Mouse (Mus musculus) heart, adult 11 months (tissue): ENCODE measurements around the gene Ern1.
"Not testable (repeated sequence)": the region's sequence is repeated elsewhere in the genome, so short reads cannot be mapped to it uniquely, and the experiment has no call there.

Source experiments
- DNase-seq: peaks from one replicate; pipeline ENCODE4 v3.0.0; 2022

Gene Ern1

GRCm38 (mm10) chr11:106479619-106480529 lies 7.8 kb downstream of the Ern1 start:
- DNase-seq, result no peak

GRCm38 (mm10) chr11:106478745-106479144 lies 8.9 kb downstream of the Ern1 start:
- DNase-seq, result no peak

DNA sequence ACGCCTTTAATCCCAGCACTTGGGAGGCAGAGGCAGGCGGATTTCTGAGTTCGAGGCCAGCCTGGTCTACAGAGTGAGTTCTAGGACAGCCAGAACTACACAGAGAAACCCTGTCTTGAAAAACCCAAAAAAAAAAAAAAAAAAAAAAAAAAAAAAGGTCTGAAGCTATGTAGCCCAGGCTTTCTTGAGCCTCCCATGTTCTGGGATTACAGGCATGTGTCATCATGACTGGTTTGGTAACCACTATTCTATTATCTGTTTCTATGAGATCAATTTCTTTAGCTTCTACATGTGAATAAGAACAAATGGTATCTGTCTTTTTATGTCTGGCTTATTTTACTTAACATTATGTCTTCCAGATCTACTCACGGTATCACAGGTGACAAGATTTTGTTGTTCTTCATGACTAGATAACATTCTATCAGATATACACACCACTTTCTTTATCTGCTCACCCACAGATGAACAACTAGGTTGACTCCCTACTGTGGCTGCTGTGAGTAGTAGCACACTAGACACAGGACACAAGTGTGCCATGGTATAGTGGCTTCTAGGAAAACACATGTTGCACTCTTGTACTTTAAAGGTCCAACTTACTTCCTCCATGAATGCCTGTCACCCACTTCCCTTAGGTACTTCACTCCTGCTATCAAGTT lies 10.0 kb downstream of the Ern1 start:
- DNase-seq, result no peak

- DNase-seq, result no peak
Observed at GRCm38 (mm10) chr11:106475309-106475708, 12.3 kb downstream of the Ern1 start.

- DNase-seq, result no peak
Observed at GRCm38 (mm10) chr11:106471629-106472028, 16.0 kb downstream of the Ern1 start.

DNA sequence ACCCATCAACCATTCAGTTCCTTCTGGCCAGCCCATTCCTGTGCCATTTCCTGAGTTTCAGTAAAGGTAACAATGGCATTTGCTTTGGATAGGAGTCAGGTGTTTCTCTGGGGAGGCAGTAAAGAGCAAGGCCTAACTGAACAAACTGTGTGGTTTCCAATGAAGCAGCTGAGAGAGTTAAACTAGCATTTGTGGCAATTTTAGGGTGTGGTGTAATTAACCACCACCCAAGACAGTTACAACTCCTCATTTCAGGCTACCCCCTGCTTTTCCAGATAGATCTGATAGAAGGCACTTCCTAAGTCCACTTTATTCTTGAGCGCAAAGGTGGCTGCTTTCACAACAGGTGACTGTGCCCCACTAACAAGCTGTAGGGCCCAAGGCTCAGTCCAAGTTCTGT lies 19.1 kb downstream of the Ern1 start:
- no peak for DNase-seq

- no peak for DNase-seq
Observed at GRCm38 (mm10) chr11:106465932-106466331, 21.7 kb downstream of the Ern1 start.

DNA sequence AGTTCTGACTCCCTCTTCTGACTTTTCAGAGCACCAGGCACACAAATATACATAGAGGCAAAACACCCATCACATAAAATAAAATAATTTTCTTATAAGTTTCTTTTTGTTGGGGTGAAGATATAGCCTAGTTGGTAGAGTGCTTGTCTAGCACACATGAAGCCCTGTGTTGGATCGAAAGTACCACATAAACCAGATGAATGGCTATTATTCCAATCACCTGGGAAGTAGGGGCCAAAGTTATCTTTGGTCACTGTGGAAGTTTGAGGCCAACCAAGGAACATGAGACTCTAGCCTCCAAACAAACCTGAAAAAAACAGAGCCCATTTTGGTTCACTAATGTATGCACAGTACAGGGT lies 22.1 kb downstream of the Ern1 start:
- no peak for DNase-seq

- DNase-seq, result no peak
Observed at GRCm38 (mm10) chr11:106464681-106465544, 22.7 kb downstream of the Ern1 start.

DNA sequence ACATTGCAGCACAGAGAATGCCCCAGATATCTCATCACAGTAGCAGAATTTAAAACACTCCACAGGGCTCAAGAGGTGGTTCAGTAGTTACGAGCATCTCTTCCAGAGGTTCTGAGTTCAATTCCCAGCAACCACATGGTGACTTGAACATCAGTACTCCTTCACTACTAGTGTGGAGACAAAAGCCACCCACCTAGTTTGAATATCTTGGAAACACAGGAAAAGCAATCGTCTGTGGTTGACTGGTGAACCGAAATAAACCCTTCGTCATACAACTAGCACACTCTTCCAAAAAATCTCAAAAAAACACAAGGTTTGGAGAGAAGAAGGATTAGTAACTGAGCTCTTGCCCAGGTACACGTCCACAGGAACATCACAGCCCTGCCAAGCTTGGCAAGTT lies 23.8 kb downstream of the Ern1 start:
- no peak for DNase-seq

GRCm38 (mm10) chr11:106462309-106462708 lies 25.3 kb downstream of the Ern1 start:
- DNase-seq, result no peak

- DNase-seq, result no peak
Observed at GRCm38 (mm10) chr11:106461145-106461932, 26.3 kb downstream of the Ern1 start.

DNA sequence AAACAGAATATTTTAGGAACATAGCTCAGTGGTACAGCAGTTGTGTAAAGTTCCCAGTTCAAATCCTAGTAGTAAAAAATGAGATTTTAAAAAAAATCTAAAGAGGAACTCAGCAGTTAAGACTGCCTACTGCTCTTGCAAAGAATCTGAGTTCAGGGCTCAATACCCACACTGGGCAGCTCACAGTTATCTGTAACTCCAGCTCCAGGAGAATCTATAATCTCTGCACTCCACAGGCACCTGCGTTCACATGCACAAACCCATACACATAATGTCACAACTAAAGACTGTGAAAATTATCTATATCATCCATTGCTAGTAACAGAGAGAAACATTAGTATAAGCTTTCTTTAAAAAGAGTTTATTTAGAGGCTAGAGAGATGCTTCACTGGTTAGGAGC lies 27.0 kb downstream of the Ern1 start:
- no peak for DNase-seq

DNA sequence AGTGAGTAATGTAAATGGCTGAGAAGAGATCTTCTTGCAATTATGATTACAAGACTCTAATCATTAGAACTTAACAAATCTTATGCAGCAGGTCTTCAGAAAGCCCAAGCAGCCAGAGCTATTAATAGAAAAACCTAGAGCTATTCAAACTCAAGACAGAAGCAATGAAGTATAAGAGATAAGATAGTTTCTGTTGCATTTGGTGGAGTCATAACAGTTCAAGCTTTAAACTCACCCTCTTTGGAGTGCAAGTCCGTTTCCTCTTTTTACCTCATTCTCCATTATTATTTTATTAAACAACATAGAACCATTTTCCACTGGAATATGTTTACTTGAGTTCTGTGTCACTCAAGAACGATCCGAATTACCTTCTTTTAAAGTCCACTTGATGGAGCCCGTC lies 29.1 kb downstream of the Ern1 start:
- DNase-seq, result no peak

- DNase-seq, result no peak
Observed at GRCm38 (mm10) chr11:106443646-106444045, 44.0 kb downstream of the Ern1 start.

DNA sequence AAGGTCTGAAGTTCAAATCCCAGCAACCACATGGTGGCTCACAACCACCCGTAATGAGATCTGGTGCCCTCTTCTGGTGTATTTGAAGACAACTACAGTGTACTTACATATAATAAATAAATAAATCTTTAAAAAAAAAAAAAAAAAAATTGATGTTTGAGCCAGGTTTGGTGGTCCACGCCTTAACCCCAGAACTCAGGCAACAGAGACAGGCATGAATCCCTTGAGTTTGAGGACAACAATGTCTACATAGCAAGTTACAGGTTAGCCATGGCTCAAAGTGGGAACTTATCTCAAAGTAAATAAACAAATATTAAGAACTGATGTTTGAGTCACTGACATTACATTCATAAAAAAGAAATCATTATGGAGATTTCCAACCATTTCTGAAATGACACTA lies 45.1 kb downstream of the Ern1 start:
- not testable (repeated sequence) for DNase-seq

GRCm38 (mm10) chr11:106440318-106440717 lies 47.3 kb downstream of the Ern1 start:
- no peak for DNase-seq

DNA sequence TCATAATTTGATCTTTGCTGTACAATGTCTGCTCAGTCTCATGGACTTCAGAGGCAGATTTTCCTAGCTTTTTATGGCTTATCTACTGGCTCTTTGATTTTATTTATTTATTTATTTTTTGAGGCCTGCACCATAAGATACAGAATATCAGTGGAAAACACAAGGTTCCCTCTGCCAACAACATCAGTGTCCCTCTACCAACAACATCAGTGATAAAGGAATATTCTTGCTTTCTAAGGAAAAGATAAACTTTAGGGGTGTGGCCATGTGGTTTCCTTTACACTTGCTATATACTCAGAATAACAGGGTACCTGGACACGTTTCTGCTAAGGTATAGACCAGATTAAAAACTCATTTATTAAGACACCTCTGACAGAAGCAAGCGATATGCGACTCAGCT lies 48.3 kb downstream of the Ern1 start:
- no peak for DNase-seq

- no peak for DNase-seq
Observed at GRCm38 (mm10) chr11:106438524-106439177, 49.0 kb downstream of the Ern1 start.

- DNase-seq, result no peak
Observed at GRCm38 (mm10) chr11:106437543-106437942, 50.1 kb downstream of the Ern1 start.

DNA sequence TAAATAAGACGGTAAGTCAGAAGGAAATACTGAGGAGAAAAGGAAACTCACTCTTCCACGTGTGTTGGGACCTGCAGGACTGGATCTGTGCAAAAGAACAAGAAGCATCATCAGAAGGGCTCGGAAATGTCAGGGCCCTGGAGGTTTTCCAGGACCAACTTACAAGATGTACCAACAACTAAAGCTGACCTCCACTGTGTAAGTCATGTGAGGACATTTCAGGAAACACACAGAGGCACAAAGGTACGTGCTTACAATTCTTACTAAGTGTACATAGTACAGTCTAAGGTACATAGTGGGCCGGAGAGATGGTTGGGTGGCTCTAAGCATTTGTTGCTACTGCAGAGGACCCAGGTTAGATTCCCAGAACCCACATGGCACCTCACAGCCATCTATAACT lies 50.6 kb downstream of the Ern1 start:
- DNase-seq, result no peak

GRCm38 (mm10) chr11:106430392-106430791 lies 57.3 kb downstream of the Ern1 start:
- DNase-seq, result no peak
